Mouse (Mus musculus) embryonic fibroblast, embryonic 13.5 days (primary cell): Measurements from ENCODE around the gene Car4. TPM values are rescaled to one million over a fixed set of nuclear protein-coding genes. Genes with fewer than 3 reads are reported as not detected.

Experiments used
- H3K27ac ChIP-seq: 2 replicates; pipeline ENCODE4 v1.5.1; 2012; ENCODE audit warnings: low read length, control low read depth, inconsistent platforms; ENCODE audit not compliant: insufficient read depth
- H3K4me1 ChIP-seq: 2 replicates; pipeline ENCODE4 v1.6.1; 2011; ENCODE audit warnings: low read length; ENCODE audit not compliant: control insufficient read depth, insufficient read depth
- H3K4me3 ChIP-seq: 2 replicates; pipeline ENCODE4 v1.5.1; 2011; ENCODE audit warnings: mild to moderate bottlenecking, control low read depth, low read length; ENCODE audit not compliant: insufficient read depth
- CTCF ChIP-seq: IDR thresholded peaks from 2 replicates; pipeline ENCODE4 v1.5.1; 2011; ENCODE audit warnings: mild to moderate bottlenecking, control low read depth, low read length, moderate library complexity, borderline replicate concordance; ENCODE audit not compliant: insufficient read depth
- POLR2A ChIP-seq: IDR thresholded peaks from 2 replicates; pipeline ENCODE4 v1.6.1; 2011; ENCODE audit warnings: low read depth, mild to moderate bottlenecking, control low read depth, low read length, moderate library complexity
- polyA plus RNA-seq: library from polyadenylated mRNA; stranded (reverse); fragments of >200 nt; gene quantifications from 2 replicates; pipeline ENCODE4 v1.2.4, GENCODE M21; 2011; ENCODE audit warnings: low read depth; ENCODE audit not compliant: missing spikeins, insufficient read length

Car4 gene
- polyA plus RNA-seq, 1 experiment, result not detected

DNA sequence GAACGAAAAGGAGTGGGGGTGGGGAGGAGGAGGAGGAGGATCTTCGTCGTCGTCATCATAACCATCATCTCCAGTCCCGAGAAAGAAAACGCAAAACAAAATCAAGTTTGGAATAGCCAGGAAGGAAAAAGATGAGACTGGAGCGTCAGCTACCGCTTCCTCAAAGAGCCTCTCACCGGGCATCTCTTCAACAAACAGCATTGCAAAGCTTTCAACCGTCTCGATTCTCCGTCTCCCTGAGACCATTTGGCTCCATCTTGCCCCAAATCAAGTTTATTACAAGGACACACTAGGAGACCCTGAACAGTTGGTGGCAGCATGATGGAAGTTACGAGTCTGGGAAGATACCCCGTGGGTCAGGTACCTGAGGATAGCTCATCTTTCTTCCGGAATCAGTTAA lies 415 bp upstream of the Car4 start:
- no peak overlapping the region for H3K27ac ChIP-seq
- TF ChIP-seq POLR2A, result no peak
- TF ChIP-seq CTCF, result no peak
- no peaks in the 10 kb centered on the region for H3K4me1 ChIP-seq
- H3K4me3 ChIP-seq, result no peak overlapping the region

DNA sequence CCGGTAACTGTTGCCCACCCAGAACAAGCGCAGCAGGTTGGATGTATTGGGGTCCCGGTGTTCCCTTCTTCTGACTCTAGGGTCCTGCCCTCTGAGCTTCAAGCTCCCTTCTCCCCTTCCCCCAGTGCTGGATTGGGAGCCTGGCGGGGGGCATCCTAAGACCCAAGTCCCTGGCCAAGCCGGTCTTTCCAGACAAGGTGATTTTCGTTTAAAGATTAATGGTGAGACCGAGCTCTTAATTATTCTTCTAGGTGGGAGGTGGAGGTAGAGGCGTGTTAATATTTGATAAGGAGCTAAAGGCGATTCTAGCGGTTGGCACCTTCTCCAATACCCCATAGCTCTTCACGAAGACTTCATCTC lies 665 bp downstream of the Car4 start:
- no peak overlapping the region for H3K4me3 ChIP-seq
- no peak for TF ChIP-seq CTCF
- TF ChIP-seq POLR2A, result no peak
- no peaks in the 10 kb centered on the region for H3K4me1 ChIP-seq
- H3K27ac ChIP-seq, result no peak overlapping the region

DNA sequence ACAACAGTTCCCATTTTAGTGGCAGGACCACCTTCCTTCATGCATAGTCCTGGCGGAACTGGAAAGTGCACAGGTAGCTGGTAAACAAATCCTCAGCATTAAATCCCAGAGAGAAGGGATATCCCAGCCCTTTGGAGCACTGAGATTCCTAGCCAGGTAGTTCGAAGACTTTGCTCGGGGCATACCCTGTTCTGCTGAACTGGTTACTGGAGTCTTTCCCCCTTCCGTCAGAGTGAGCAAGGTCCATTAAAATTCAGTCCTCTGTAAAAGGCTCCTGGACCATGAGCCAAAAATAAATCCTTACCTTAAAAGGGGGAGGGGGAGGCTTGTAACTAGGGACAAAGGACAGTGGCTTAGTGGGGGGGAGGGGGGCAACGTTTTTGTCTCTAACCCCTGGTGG lies 1.6 kb downstream of the Car4 start:
- Histone ChIP-seq H3K4me3 (no peak overlapping the region), H3K4me1 (no peaks in the 10 kb centered on the region), H3K27ac (no peak overlapping the region)
- TF ChIP-seq POLR2A (no peak), CTCF (no peak)

DNA sequence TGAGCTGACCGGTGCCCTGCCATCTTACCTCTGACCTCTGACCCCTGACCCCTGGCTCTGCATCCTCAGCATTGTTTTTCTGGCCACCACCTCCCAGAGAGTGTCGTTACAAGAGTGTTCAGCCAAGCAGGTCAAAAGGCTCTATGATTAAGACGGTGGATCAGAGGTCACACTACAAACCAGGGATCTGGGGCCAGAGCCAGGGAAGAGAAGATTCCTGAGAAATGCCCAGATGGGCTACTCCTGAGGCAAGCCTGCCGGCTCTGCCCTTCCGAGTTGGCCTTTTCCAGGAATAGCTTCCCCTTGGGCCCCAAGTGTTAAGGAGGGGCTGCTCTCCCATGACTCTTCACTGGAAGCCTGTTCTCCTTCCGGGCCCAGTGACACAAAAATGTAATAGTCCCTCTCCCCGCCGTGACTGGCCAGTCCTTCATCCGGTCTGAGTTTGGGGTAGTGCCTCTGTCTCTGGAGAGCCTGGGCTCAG lies 2.2 kb downstream of the Car4 start:
- TF ChIP-seq CTCF, result no peak
- no peak for TF ChIP-seq POLR2A
- no peak overlapping the region for H3K27ac ChIP-seq
- H3K4me1 ChIP-seq, result no peaks in the 10 kb centered on the region
- H3K4me3 ChIP-seq, result no peak overlapping the region

DNA sequence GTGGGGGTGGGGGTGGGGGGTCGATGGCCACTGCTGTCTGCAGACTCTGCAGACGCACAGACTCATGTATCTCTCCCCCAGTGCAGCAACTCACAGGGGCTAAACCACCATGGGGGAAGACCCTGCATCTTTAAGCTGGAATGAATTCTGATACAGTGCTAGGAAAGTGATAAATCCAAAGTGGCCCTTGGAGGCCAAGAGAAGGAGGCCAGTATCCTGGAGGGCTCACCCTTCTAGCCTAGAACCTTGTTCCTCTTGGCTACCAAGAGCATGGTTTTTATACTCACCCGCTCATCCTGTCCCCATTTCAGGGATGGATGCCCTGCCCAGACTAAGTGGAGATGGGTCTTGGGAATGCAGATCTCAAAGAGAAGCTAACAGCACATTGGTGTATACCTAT lies 2.7 kb downstream of the Car4 start:
- no peaks in the 10 kb centered on the region for H3K4me1 ChIP-seq
- TF ChIP-seq POLR2A, result no peak
- TF ChIP-seq CTCF, result no peak
- H3K27ac ChIP-seq, result no peak overlapping the region

DNA sequence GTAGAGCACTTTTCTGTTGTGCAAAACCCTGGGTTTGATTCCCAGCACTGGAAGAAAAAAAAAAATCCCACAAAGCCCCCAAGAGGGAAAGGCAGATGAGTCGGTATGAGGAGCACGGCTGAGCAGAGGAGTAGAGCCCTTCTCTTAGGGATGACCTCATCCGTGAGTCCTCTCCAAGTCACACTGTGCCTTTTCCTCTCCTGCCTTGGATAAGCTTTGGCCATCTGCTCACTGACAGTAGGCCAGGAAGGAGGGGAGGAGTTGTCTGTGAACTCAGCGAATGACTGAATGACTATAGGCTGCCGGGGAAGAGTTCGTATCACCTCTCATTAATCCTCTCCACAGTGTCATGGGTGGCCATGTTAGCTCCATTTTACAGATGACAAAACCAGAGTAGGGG lies 3.2 kb downstream of the Car4 start:
- TF ChIP-seq POLR2A (no peak), CTCF (no peak)
- Histone ChIP-seq H3K4me1 (no peaks in the 10 kb centered on the region), H3K4me3 (no peak overlapping the region), H3K27ac (no peak overlapping the region)

More for the DNA sequence above, 2.7 kb downstream of the Car4 start:
- no peak overlapping the region for H3K4me3 ChIP-seq

DNA sequence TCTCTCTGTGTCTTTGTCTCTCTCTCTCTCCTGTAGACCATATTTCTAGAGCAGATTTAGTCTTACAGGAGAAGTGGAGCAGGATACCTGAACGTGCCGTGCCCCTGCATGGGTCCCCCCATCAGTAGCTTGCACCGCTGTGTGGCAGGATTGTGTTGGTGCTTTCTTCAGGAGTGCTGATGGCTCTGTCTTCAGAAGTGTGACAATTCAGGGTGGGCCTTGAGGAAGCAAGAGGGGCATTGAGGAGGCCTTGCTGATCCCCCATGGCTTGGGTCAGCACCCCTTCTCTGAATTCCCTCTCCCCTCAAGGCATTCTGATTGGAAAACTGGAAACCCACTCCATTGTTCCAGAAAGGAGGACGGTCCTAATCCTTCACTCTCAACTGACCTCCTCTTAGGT lies 4.0 kb downstream of the Car4 start:
- no peak for TF ChIP-seq CTCF
- no peak for TF ChIP-seq POLR2A
- Histone ChIP-seq H3K4me1 (no peaks in the 10 kb centered on the region), H3K4me3 (no peak overlapping the region), H3K27ac (no peak overlapping the region)

DNA sequence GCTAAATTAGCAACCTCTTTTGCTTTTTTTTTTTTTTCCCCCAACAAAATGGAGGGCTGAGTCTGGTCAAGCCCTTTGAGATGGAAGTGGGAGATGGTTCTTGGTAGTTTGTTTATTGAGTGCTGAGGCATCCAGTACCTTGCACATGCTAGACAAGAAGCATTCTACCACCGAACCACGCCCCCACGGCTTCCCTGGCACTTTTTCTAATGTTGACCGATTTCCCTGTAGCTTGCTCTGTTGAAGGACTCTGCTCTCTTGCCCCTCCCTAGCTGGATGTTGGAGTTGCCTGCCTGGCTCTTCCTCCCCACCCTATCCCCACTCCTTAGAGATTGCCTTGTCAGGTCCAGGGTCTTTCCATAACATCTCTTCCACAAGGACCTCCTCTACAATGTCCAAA lies 5.0 kb downstream of the Car4 start:
- Histone ChIP-seq H3K4me1 (no peaks in the 10 kb centered on the region), H3K4me3 (no peak overlapping the region), H3K27ac (no peak overlapping the region)
- no peak for TF ChIP-seq CTCF
- TF ChIP-seq POLR2A, result no peak

DNA sequence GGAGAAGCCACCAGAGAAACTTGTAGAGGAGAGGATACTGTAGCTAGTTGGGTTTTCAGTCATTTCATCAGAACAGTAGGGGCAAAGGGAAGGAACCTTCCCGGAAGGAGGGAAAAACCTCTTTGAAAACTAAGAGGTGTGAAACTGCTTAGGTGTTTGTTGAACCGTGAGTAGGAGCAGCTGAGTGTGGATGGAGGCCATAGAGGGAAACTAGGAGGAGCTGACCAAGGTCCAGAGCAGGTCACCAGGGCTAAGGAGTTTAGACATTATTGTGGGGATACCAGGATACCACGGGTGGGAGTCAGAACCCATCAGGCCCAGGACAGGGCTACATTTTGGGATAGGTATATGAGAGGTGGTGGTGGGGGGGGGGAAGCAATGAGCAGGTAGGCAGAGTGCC lies 6.0 kb downstream of the Car4 start:
- Histone ChIP-seq H3K27ac (no peak overlapping the region), H3K4me1 (no peaks in the 10 kb centered on the region), H3K4me3 (no peak overlapping the region)
- TF ChIP-seq POLR2A, result no peak
- no peak for TF ChIP-seq CTCF

DNA sequence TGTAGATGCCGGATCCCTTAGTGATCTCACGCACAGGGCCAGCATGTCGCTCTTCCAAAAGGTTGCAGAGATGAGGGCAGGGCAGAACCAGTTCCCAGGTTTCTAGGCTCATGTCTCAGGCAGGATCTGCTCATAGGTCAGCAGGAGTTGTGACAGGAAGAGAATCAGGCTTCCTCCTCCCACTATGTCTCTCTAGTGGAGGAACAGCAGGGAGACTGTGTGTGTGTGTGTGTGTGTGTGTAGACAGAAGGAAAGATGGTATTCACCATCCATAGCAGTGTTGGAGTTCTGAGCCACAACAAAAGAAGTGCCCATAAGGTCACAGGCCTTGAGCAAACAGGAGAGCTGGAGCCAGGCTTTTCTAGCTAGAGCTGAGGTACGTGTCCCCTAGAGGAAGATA lies 9.1 kb downstream of the Car4 start:
- no peak for TF ChIP-seq CTCF
- Histone ChIP-seq H3K27ac (no peak overlapping the region), H3K4me3 (no peak overlapping the region), H3K4me1 (no peaks in the 10 kb centered on the region)

DNA sequence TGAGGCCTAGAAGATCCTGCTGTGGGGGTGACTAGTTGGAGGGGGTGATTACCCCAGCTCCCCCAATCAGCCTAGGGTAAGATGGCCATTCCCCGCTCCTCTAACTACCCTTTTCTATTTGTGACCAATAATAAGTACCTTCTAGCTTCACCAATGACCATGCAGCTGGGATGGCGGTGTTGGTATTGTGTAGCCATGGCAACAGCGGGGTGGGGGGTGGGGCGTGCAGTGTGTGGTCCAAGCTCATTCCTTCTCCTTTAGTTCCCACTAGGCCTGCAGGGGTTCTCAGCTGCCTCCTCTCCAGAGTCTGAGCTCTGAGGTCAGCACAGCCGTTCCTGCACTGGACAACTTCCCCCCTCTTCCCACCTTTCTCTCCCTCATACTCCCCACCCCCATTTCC lies 9.5 kb downstream of the Car4 start:
- Histone ChIP-seq H3K4me1 (no peaks in the 10 kb centered on the region), H3K4me3 (no peak overlapping the region), H3K27ac (no peak overlapping the region)
- TF ChIP-seq CTCF, result no peak
- TF ChIP-seq POLR2A, result no peak

DNA sequence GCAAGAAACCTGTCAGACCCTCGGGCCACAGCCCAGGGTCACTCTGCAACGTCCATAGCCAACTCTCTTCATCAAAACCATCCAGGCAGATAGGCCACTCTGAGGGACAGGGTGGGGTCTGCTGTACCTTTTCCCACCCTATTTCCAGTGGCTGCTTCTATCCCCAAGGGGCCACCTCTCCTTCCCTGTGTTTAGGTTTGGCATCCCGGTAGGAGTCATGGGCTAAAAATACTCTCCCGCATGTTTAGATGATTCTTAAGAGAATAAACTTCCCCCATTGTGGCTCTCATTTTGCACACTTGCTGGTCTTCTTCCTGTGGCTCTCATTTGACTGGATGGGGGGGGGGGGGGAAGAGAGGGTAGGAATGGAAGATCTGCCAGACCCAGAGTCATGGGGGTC lies 10.7 kb downstream of the Car4 start:
- Histone ChIP-seq H3K4me3 (no peak overlapping the region), H3K4me1 (no peaks in the 10 kb centered on the region), H3K27ac (no peak overlapping the region)
- TF ChIP-seq CTCF (no peak), POLR2A (no peak)
